Mouse (Mus musculus) gastrocnemius, adult 8-10 months (tissue): ENCODE measurements around the gene Slc1a5. TPM values are rescaled to one million over a fixed set of nuclear protein-coding genes. Genes with fewer than 3 reads are reported as not detected.

Source experiments
- DNase-seq, 2 experiments: peaks; one replicate each; pipeline ENCODE4 v3.0.0; 2022; ENCODE audit warnings: low spot score in 2 of 2
- total RNA-seq, 4 experiments: library from RNA; stranded (reverse); gene quantifications; 2 replicates each; pipeline ENCODE4 v1.2.4; 2022

Slc1a5 gene
- total RNA-seq, 4 experiments from 2014 or later: 8.7 to 30.2 (median 14.9) TPM

DNA sequence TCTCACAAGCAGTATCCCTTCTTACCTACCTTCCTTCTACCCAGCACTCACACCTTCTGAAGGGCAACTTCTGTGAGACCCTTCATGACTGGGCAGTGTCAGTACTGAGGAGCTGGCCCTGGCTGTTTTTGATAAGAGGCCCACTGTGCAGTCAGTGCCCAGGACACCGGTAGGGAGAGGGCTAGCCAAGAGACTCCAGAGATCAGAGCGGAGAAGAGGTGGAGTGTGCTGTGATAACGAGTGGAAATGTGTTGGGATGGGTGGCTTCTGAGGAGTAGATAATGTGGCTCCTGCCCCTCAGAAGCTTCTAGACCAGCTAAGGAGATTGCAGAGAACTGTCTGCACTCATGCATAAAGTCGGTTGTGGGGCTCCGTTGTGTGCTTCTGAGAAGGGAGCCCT is 38.7 kb downstream of the Slc1a5 start:
- DNase-seq: no peak

GRCm38 (mm10) chr7:16820271-16820763 is 39.2 kb downstream of the Slc1a5 start:
- no peak for DNase-seq

GRCm38 (mm10) chr7:16821091-16821490 is 40.0 kb downstream of the Slc1a5 start:
- no peak for DNase-seq

DNA sequence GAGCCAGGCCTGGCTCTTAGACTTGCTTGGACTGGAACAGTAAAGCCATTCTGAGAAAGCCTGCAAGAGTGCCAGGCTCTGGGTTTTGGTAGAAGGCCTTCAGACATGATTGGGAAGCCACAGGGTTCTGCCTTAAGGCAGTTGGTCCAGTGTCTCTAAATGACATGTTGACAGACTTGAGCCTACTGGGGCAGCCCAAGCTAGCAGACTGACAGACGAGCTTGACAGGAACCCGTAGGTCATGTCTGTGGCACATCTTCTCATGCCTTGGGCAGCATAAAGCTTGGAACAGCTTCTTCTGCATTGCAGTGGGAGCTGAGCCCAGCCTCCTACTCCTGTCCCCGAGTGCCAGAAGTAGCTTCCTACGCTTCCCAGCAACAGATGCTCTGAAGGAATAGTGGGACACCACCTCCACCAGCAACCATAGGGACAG is 40.5 kb downstream of the Slc1a5 start:
- DNase-seq: no peak

- DNase-seq: peak; percentile 30 to 64
These were observed 42.6 kb downstream of the Slc1a5 start for GRCm38 (mm10) chr7:16823734-16824133.

- DNase-seq: no peak
These were observed 44.6 kb downstream of the Slc1a5 start for GRCm38 (mm10) chr7:16825785-16826184.

DNA sequence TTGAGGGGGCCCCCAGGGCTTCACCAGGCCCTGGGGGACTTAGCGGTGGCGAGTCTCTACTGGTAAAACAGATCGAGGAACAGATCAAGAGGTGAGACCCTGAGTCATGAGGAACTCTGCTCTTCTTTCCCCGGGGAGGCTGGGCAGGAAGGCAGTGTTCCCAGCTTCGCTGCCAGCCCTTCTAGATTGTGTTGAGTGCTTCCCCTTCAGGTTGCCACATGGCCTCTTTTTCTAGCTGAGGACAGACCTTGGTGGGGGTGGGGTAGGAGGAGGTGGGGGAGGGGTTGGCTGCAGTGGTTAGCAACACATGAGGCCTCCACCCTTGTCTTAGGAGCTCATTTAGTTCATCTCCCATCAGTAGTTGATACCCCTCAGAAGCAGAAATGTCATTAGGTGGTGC is 45.4 kb downstream of the Slc1a5 start:
- no peak for DNase-seq

DNA sequence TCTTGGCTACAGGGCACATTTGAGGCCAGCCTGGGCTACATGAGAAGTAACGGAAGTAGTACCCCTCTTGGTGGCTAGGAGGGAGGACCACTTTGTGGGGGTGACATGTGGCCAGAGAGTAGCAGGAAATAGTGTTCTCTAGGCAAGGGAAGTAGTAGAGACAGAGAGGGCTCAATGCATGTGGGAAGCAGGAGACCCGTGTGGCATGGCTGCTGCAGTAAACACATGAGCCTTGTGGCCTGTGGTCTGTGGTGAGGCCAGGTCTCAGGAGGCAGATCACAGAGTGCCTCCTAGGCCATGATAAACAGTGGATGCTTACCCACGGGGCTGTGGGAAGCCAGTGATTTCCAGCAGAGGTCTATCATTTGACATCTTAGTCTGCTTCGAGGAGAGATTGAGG is 46.1 kb downstream of the Slc1a5 start:
- DNase-seq: no peak

- DNase-seq: no peak
These were observed 49.3 kb downstream of the Slc1a5 start for GRCm38 (mm10) chr7:16830449-16830848.

- no peak for DNase-seq
These were observed 57.0 kb downstream of the Slc1a5 start for GRCm38 (mm10) chr7:16837916-16838803.

DNA sequence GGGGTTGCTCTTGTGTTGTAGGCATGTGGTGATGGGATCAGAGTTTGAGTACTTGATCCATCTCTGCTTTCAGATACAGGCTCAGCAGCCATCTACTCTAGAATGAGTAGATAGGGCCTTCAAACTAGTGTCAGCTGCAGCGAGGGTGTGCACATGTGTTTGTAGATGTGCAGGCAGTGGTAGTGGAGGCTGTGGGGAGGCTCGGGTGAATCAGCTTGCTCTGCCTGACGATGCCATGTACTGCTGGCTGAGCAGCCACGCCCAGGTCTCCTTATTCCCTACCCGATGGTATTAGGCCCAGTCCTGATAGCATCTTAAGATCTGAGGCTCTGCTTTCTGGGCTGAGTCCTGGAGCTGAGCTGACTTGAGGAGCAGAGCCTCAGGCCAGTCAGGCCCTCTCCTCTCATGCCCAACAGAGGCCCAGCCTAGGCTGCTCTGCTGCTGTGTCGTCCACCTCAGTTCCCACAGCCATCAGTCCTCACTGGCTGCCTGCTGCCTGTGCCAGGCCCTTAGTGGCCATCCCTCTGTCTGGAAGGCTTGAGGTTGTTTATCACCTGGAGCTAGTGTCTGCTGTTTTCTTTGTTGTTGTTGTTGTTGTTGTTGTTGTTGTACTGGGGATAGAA is 57.8 kb downstream of the Slc1a5 start:
- DNase-seq: no peak

GRCm38 (mm10) chr7:16839427-16840108 is 58.4 kb downstream of the Slc1a5 start:
- no peak for DNase-seq

DNA sequence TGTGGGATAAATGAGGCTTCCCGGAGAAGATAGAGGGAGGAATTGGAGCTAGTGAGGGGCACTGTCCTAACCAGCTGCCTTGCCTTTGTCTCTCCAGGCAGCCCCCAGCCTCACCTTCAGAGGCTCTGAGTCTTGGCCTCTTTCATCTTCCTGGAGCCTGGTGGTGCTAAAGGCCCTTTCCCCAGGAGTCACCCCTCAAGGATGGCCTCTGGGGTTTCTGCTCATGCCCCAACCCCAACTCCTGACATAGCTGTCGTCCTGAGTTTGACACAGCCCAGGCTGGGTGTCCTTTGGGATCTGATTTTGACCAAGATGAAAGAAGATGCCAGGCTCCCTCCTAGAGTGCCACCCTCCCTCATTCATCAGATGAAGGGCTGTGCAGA is 59.0 kb downstream of the Slc1a5 start:
- DNase-seq: no peak

DNA sequence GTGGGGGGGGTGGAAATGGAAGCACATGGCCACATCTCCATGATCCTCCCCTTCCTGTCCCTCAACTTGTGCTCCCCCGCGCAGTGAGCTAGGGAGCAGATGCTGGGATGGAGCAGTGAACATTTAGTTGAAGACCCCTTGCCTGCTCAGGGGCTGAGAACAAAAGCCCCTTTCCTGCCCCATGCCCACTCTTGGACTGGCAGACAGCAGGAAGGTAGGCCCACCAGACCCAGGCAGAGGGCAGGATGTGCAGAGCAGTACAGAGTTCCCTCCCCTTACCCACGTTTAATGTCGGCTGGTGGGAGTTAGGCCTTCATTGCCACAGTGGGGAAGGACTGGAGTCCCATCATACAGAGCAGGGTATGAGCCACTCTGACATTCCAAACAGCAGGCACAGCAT is 59.9 kb downstream of the Slc1a5 start:
- no peak for DNase-seq

DNA sequence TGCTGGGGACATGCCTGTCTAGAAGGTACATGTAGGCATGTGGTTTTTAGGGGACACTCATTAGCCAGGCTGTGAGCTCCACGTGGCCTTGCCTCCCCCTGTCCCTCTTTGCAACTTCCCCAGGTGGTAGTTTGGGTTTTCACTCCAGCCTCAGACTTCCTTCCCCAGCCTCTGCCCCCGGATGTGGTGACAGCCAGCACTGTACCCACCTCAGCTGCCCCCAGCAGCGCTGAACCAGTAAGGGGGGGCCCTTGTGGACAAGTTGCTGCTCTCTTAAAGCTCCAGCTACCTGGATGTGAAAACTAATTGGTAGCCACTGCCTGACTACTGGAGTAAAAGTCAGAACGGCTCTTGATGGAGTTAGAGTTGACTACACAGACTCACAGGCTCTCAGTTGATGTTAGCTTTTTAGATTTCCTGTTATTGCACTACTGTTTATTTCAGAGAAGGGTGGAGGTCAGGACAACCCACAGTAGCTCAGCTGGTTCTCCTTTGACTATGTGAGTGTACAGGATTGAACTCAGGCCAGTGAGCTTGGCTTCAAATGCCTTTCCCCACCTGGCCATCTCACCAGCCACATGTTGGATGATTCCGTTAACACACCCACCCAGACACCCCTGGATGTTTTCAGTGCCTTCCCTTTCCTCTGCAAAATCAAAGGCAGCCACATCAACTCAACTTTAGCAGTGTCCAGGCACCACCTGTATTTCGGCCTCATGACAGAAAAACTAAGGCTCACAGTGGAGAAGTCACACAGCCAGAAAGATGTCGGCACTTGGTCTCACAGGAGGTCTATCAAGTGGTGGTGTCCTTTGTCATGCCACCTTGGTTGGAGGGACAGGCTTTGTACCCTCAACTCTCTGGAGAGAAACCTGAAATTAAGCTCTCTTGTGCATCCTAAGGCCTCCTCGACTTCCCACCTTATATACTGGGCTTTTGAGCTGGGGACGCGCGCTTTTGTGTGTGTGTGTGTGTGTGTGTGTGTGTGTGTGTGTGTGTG is 60.7 kb downstream of the Slc1a5 start:
- no peak for DNase-seq

DNA sequence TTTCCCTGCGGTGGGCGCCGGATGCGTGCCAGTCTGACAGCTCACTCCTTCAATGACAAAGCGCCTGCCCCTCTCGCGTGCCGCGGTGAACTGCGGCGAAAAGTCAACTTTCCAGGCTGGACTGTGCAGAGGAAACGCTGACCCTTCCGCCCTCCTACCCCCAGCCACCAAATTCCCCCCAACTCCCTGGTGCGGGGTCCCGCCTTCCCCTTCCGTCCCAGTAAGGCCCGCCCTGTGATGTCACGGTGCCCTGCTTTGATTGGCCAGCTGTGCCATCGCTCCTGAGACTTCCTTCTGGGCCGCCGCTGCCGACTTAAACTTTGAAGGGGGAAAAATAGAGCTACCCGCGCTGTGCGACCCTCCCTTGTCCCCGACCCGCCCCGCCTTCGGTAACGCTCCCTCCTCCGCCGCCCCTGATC is 61.5 kb downstream of the Slc1a5 start, which contains the start of gene Prkd2:
Prkd2 (plus strand) TSS at position 258 of the 419 bp plus-strand sequence.
- peak; percentile 77 to 84 for DNase-seq

DNA sequence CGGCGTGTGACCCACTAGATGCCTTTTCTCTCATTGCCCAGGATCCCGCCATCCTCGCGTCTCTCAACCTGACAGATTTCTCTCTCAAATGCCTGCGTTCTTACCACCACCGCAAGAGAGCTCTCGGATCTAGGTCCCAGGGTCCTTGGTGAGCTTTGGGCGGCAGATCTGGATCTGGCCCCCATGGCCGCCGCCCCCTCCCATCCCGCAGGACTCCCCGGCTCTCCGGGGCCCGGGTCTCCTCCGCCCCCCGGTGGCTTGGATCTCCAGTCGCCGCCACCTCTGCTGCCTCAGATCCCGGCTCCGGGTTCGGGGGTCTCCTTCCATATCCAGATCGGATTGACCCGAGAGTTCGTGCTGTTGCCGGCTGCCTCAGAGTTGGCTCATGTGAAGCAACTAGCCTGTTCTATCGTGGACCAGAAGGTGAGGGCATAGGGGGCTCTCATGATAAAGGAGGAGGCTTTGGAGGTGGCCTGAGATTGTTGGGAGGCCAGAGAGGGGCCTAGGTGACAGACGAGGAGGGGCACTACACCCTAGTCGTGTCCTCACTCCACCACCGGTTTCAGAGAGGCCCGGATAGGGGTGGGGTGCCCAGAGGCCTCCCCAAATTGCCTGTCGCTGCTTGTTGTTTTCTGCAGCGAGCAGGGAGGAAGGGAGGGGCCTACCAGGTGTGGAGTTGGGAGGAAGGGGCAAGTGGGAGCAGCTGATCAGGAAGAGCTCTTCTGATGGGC is 62.5 kb downstream of the Slc1a5 start:
- no peak for DNase-seq

GRCm38 (mm10) chr7:16844696-16845071 is 63.5 kb downstream of the Slc1a5 start:
- DNase-seq: no peak

- no peak for DNase-seq
These were observed 64.1 kb downstream of the Slc1a5 start for GRCm38 (mm10) chr7:16845072-16845819.
